Mouse (Mus musculus) cerebellum, adult 9-11 months (tissue): ENCODE results near the gene Kcnh4.

Experiments used
- DNase-seq: peaks from one replicate; pipeline ENCODE4 v3.0.0; 2022

Kcnh4 gene

DNA sequence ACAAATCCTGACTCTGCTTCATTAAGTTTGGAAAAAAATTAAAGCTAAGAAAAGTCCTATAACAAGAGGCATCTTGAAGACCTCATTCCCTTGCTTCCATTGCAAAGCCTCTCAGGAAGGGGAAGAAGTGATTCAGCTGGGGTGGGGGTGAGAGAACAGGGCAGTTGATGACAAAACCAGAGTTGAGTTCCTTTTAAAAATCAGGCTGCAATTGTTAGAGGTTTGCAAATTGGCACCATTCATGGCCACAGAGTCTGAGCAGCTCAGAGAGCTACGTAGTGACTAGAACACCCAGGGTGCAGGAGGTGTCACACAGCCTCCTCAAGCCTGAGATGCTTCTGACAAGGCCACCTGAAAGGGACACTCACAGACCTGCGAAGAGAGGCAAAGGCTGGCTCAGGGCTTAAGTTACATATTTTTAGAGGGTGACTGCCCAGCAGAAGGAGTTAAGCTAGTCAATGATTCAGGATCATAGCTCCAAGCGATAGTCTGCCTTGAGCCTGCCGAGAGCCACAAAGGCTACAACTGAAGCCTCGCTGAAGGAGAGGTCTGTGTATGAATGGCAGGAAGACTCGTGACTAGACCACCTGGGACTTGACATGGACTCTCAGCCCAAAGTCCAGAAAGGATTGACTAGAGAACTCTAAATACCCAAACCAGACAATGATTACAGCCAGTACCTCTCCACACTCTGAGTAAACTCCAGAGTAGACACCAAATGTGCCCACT lies 29.1 kb downstream of the Kcnh4 start:
- DNase-seq, result no peak

DNA sequence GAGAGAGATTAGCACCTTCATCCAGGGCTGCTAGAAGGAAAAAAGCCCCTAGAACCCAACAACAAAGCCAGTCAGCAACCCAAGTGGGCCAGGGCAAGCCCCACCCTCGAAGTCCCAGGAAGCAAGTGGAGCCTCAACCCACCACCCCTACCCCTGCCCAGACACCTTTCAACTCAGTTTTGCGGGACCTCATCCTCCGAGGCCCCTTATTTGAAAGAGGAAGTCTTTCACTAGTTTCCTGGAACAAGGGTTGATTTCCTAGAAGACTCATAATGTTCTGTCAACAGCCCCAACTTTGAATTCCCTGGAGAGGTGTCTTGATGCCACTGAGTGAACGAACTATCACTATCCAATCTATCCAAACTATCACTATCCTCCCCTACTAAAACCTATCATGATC lies 29.8 kb downstream of the Kcnh4 start:
- DNase-seq, result no peak

GRCm38 (mm10) chr11:100728601-100729000 lies 31.1 kb downstream of the Kcnh4 start:
- no peak for DNase-seq

- DNase-seq, result no peak
Measured at GRCm38 (mm10) chr11:100727201-100727600, 32.5 kb downstream of the Kcnh4 start.

- DNase-seq, result no peak
Measured at GRCm38 (mm10) chr11:100724919-100725512, 34.7 kb downstream of the Kcnh4 start.

GRCm38 (mm10) chr11:100722493-100723028 lies 37.2 kb downstream of the Kcnh4 start:
- no peak for DNase-seq

DNA sequence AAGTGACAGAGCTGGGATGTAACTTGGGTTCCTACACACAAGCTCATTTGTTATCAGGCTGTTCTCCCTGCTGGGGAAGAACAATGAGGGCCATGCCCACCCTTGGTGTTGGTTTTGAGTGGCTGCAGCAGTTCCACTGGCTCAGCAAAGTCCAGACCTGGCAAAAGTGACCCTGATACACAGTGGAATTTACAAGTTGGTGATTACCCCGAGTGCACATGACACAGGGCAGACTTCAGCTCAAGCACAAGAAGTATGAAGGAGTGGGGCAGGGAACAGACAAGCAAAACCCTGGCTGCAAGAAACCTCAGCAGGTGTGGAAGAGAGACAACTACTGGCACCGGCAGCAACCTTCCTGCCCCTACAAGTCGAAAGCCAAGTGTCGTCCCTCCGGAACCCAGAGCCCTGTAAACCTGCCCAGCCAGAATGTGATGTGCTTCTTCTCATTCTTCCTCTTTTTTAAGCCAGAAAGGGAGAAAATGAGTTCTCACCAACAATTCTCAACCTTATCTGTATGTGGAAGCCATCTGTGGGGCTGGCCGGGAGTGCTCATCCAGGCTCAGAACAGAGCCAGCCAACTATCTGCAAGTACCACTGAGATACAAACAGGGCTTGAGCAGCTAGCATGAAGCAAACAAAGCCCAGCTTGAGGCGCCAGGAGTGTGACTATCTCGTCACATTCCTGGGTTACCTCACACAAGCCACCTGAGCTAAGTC lies 37.8 kb downstream of the Kcnh4 start:
- no peak for DNase-seq

- no peak for DNase-seq
Measured at GRCm38 (mm10) chr11:100721254-100721653, 38.5 kb downstream of the Kcnh4 start.

DNA sequence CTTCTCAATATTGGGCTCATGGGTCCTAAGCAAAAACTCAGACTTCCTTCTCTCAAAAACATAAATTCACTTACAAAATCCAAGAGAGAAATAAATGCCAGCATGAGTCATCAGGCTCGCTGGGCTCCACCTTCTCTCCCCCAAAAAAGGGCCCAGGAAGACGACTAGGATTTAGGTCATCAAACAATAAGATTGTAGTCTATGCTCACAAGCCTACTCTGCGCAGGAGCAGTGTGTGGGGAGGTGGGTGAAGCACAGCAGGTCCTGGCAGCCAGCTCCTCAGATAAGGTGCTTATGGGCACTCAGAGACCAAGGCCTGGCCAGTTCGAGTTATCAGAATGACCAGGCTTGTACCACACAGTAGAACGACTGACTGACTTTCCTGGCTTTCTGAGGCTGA lies 39.4 kb downstream of the Kcnh4 start:
- DNase-seq, result no peak

DNA sequence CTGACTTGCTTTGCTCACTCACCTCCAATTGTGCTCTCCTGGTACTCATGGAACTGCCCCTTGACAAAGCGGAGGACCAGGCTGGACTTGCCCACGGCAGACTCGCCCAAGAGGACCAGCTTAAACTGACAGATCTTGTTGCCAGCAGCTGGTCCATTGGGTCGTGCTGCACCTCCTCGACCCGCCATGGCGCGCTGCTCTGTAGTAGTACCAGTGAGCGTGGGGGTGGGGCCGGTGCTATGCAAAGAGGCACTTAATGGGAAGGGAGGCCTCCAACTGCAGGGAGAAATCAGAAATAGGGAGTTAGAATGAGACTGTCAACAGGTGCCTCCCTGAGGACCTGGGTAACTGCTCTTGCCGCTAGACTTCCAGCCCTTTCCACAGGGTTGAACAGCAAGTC lies 39.8 kb downstream of the Kcnh4 start:
- no peak for DNase-seq

DNA sequence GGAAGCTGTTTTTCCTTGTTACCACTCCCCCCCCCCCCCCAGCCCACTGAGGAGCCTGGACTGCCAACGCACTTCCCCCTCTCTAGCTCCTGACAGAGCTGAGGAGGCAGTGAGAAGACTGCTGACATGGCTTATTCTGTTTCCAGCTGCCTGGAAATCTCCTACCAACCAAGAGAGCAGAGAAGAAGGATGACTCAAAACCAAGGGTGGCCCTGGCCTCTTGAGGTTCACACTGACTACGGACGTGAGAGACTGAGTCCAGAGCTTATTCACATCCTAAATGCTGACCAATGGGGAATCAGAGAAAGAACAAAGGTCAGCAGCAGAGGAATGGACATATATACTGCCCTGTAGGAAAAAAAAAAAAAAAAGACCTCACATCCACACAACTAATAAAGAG lies 40.4 kb downstream of the Kcnh4 start:
- no peak for DNase-seq

- DNase-seq, result no peak
Measured at GRCm38 (mm10) chr11:100718866-100719265, 40.9 kb downstream of the Kcnh4 start.

GRCm38 (mm10) chr11:100718462-100718861 lies 41.3 kb downstream of the Kcnh4 start:
- no peak for DNase-seq

GRCm38 (mm10) chr11:100716649-100717048 lies 43.1 kb downstream of the Kcnh4 start:
- no peak for DNase-seq

DNA sequence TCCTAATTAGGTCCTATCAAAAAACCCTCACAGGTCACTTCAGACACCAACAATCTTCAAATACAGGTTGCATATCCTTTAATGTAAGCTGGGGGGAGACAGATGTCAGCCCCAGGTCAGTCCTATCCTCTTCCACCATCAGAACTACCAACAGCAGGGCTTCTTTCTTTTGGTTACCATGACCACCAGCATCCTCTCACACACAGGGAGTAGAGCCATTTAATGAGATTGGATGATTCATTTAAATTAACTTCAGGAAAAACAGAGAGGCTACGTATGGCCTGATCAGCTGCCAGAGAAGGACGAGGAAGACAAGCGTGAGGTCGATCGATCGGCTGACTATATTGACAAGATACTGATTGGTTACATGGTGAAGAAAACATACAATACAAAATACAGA lies 44.8 kb downstream of the Kcnh4 start:
- no peak for DNase-seq

- DNase-seq, result peak; percentile 71
Measured at GRCm38 (mm10) chr11:100714534-100714915, 45.2 kb downstream of the Kcnh4 start.

GRCm38 (mm10) chr11:100713735-100714533 lies 45.8 kb downstream of the Kcnh4 start, which contains the start of gene Hspb9:
Hspb9 (plus strand) TSS chr11:100713850.
- peak; percentile 39 for DNase-seq

- DNase-seq, result peak; percentile 46
Measured at GRCm38 (mm10) chr11:100713174-100713573, 46.6 kb downstream of the Kcnh4 start.

DNA sequence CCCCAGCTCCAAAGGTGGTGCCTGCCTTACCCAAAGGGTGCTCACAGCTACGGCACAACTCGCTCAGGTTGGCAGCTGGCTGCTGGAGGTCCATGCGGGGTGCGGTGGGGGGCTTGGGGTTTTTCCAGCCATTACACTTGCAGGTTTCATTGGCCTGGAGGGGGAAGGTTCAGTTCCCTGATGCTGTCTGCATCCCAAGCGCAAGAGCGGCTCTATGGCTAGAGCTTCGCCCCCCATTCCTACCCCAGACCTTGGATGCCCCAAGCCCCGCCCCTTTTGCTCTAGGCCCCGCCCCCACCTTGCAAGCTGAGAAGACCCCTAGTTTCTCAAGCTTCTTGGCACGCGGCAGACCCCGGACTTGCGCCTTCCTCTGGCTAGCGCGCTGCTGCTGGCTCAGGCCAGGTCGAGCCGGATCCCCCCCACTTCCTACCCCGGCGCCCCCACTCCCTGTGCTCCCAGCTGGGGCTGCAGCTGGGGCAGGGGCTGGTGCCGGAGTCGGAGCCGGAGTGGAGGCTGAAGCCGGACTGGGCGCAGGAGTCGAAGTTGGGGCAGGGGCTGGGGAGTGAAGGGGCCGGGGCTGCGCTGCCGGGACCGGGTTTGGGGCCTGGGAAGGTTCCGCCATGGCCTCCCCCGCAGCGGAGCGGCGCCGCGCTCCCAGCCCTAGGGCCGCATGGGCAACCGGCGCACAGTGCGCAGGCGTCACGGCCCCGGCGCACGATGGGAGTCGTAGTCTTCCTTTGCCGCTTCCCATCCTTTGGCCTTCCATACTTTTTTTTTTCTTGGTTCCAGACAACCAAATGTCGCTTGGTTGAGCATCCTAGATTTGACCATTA lies 47.7 kb downstream of the Kcnh4 start, which contains the start of gene Kat2a:
Gene Kat2a, minus strand, starts transcription at position 683 of the 833 bp plus-strand sequence.
- DNase-seq, result peak; percentile 87

- no peak for DNase-seq
Measured at GRCm38 (mm10) chr11:100710977-100711376, 48.8 kb downstream of the Kcnh4 start.

DNA sequence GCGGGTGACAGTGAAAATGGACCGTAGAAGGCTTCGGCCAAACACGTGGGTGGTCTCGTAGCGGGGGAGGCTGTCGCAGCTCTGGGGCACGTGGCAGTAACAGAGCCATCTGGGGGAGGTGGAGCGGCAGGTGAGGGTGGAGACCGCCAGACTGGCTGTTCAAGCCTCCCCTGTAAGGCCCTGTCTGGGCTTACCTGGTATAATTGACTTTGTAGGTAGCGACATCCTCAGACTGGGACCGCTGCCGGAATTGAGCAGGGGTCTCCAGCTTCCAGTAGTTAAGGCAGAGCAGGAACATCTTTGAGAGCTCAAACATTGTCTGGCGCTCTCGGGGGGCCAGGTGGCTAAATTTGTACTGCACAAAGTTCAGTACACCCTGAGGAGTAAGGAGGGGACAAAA lies 49.2 kb downstream of the Kcnh4 start:
- peak; percentile 33 for DNase-seq
